Mouse (Mus musculus): ENCODE data around the gene Lgr4. TPM values are rescaled to one million over a fixed set of nuclear protein-coding genes. Genes with fewer than 3 reads are reported as not detected.
A peak's percentile ranks its signal among the peaks of the same experiment; 100 is the strongest.

Gene Lgr4
- polyA plus RNA-seq, 1 experiment from 2014 or later: 20.7 TPM

DNA sequence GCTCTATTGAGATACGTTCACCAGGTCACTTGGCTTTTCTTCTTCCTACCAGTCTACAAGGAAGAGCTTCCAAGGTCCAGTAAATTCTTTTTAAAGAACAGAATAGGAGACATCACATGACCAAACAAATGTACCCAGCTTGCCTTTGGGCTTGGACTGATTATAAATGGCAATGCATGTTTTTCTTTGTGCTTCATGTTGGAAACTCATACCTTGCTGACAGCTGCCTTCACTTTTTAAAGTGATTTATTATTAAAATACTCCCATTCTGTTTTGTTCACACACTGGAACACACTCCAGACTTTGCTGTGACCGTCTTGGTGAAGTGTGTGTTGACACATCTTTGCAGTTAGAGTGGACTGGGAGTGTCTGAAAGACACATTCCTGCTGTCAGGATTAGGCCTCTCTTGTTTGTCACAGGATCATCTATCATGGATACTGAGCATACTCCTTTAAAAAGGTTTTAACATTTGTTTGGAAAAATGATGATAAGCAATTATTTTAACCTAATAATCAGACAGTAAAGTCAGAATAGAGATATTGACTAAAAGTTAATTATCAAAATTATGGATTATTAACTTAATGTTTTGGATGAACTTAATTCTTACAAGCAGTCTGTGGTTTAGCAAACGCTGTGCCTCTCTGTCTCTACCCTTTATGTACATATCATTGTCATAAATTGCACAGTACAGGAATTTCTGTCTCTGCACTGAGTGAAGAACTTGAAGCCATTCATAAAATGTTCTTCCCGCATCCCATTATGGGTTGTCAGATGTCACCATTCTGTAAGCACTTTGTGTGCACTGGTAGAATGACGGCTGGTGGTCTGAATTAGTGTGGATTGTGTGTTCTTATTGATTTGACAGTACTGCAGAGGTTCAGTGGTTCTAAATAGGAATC, 125.7 kb downstream of the Lgr4 start:
- Histone ChIP-seq H3K4me2 (replicated peaks; ENCODE audit: low read depth, low read length) (no peak overlapping the region), H3K27me3 (ENCODE audit: control insufficient read depth, insufficient read depth, low read length) (no peaks in the 10 kb centered on the region), H3K9me3 (ENCODE audit: control insufficient read depth, low read length) (no peaks in the 10 kb centered on the region), H3K9ac (ENCODE audit: low read depth, low read length) (no peak overlapping the region), H3K36me3 (ENCODE audit: control insufficient read depth, insufficient read depth, low read length) (no peaks in the 10 kb centered on the region), H3K27ac (ENCODE audit: low read depth, low read length) (no peak overlapping the region), H3K4me3 (ENCODE audit: low read depth, low read length) (no peak overlapping the region), H3K4me1 (replicated peaks; ENCODE audit: control insufficient read depth, insufficient read depth, low read length) (no peaks in the 10 kb centered on the region)
- 0 out of 2 replicates have a peak, but pooled peaks have one; percentile 33 for ATAC-seq (ENCODE audit: low FRiP score)
- WGBS: 67% methylated on average over 5 of the region's 5 CpGs
- DNase-seq (ENCODE audit: low spot score): no peak

DNA sequence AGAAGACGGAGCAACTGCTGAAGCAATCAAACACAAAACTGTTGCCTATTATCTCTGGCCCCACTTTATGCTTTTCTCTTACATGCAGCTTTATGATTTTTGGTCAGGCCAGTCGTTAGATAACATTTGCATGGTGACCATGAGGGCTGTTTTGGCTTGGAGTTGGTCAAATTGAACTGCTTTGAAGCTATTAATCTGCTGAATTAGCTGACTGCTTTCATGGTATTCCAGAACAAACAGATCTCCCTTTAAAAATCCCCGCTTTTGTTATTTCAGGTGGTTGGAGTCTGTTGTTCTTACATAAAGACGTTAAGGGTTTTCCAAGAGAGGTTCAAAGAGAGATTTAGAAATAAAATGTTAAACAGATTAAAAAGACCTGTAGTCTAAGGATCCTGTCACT, 141.0 kb downstream of the Lgr4 start:
- no peak for DNase-seq (ENCODE audit: low spot score)
- Histone ChIP-seq H3K4me2 (replicated peaks; ENCODE audit: low read depth, low read length) (no peak overlapping the region), H3K36me3 (ENCODE audit: control insufficient read depth, insufficient read depth, low read length) (no peaks in the 10 kb centered on the region), H3K4me1 (replicated peaks; ENCODE audit: control insufficient read depth, insufficient read depth, low read length) (no peaks in the 10 kb centered on the region), H3K9me3 (ENCODE audit: control insufficient read depth, low read length) (no peaks in the 10 kb centered on the region), H3K27ac (ENCODE audit: low read depth, low read length) (no peak overlapping the region), H3K9ac (ENCODE audit: low read depth, low read length) (no peak overlapping the region), H3K27me3 (ENCODE audit: control insufficient read depth, insufficient read depth, low read length) (no peaks in the 10 kb centered on the region), H3K4me3 (ENCODE audit: low read depth, low read length) (no peak overlapping the region)
- ATAC-seq (ENCODE audit: low FRiP score): no peak
- WGBS: 64% methylated on average over 4 of the region's 4 CpGs

DNA sequence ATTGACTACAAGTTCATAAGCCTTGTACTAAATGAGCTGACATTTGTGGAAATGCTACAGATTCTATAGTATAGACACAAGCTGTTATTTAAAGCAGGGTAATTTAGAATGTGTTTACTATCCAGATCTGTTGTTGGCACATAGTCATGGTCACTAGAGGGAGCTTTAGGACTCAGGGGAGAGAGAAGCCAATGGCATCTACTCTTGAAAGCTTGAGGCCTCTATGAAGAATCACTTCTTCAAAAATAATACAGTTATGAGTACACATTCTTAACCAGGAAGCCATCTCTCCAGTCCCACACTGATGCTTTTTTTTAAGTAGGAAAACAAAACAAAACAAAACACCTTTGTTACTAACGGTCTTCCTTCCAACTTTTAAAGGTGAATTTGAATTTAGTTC, 145.7 kb downstream of the Lgr4 start:
- no peak for ATAC-seq (ENCODE audit: low FRiP score)
- no peak overlapping the region for H3K9ac ChIP-seq (ENCODE audit: low read depth, low read length)
- WGBS: 89% methylated on average over 1 of the region's 1 CpGs

More for the DNA sequence above, 145.7 kb downstream of the Lgr4 start:
- Histone ChIP-seq H3K9me3 (ENCODE audit: control insufficient read depth, low read length) (no peaks in the 10 kb centered on the region), H3K4me2 (replicated peaks; ENCODE audit: low read depth, low read length) (no peak overlapping the region), H3K4me3 (ENCODE audit: low read depth, low read length) (no peak overlapping the region), H3K4me1 (replicated peaks; ENCODE audit: control insufficient read depth, insufficient read depth, low read length) (no peaks in the 10 kb centered on the region), H3K27ac (ENCODE audit: low read depth, low read length) (no peak overlapping the region), H3K27me3 (ENCODE audit: control insufficient read depth, insufficient read depth, low read length) (no peaks in the 10 kb centered on the region), H3K36me3 (ENCODE audit: control insufficient read depth, insufficient read depth, low read length) (no peaks in the 10 kb centered on the region)
- DNase-seq (ENCODE audit: low spot score): no peak

Other genes with a start within 250 kb of the Lgr4 start
- gene Bdnf, start 242.9 kb upstream of the Lgr4 start, polyA plus RNA-seq (2014; fragmentation: Nextera tagmentation; extraction: Ambion mirVana): 2.8 and 3.0 TPM in 2 replicates
- 140 and 161 TPM in 2 replicates for gene Lin7c, start 26.8 kb upstream of the Lgr4 start, polyA plus RNA-seq (2014; fragmentation: Nextera tagmentation; extraction: Ambion mirVana)
- 57.4 and 65.0 TPM in 2 replicates for gene Ccdc34, start 100.2 kb downstream of the Lgr4 start, polyA plus RNA-seq (2014; fragmentation: Nextera tagmentation; extraction: Ambion mirVana)